In genomic region chr10:121833443-121833842, GRCm38 (mm10) we compare ENCODE assay signal across 15 mouse cellular contexts.
DNase-seq lines count a peak whose midpoint lies in the region; TF ChIP-seq lines count a peak whose summit lies in the region.
"Had no signal": no experiment of that assay in that cellular context is flagged by ENCODE, and none has a peak within 500 bp of the region (broad histone marks: within the 10 kb centered on the region; RNA-seq: fewer than 3 reads in every experiment).

No protein-coding gene starts in this region.

- no peak for DNase-seq in layer of hippocampus, adult 2 months (ENCODE audit: low spot score in 2 of 2)
- DNase-seq in layer of hippocampus, postnatal 14 days (ENCODE audit: low spot score in 2 of 2) = no peak
- DNase-seq in 416B (ENCODE audit: low read depth) (peak; percentile 9), A20 (ENCODE audit: low read depth, low spot score) (peak; percentile 8)
- peak; percentile 17 for DNase-seq in T-cell, adult 2 months (ENCODE audit: low spot score)
- no peak for DNase-seq in urinary bladder, postnatal 14 days (ENCODE audit: low spot score)
- no peak for DNase-seq in cerebellum, postnatal 14 days
- DNase-seq: adrenal gland, postnatal 25 days; cerebellum, adult 8-10 months; gastrocnemius, postnatal 10 days; heart, postnatal 4 days; retina, postnatal 1 day; thymus, adult 2 months had no signal

- peak; percentile 66 for TF ChIP-seq CTCF in layer of hippocampus, adult 2 months (conservative IDR thresholded peaks at IDR 0.05)

- no peak overlapping the region for H3K27ac ChIP-seq in layer of hippocampus, adult 2 months
- H3K27ac ChIP-seq: neural tube, embryonic 13.5 days had no signal

- no peak overlapping the region for H3K4me3 ChIP-seq in layer of hippocampus, adult 2 months
- H3K4me3 ChIP-seq: megakaryocyte, embryonic 14.5 days; neural tube, embryonic 13.5 days had no signal

Comparison
In these comparisons a context has a peak if more than half of its experiments do, and no peak if none do; other contexts are left out.
1. DNase-seq: peak in 416B (single experiment), A20 (single experiment) and T-cell, adult 2 months (single experiment); none in layer of hippocampus, adult 2 months (0 of 2), layer of hippocampus, postnatal 14 days (0 of 2), urinary bladder, postnatal 14 days (single experiment) and cerebellum, postnatal 14 days (0 of 2).